Mouse (Mus musculus): ENCODE results near the gene Frat2. TPM values are rescaled to one million over a fixed set of nuclear protein-coding genes. Genes with fewer than 3 reads are reported as not detected.

Frat2 gene
- total RNA-seq, 2 experiments from 2014 or later: 2.3 to 3.6 TPM

DNA sequence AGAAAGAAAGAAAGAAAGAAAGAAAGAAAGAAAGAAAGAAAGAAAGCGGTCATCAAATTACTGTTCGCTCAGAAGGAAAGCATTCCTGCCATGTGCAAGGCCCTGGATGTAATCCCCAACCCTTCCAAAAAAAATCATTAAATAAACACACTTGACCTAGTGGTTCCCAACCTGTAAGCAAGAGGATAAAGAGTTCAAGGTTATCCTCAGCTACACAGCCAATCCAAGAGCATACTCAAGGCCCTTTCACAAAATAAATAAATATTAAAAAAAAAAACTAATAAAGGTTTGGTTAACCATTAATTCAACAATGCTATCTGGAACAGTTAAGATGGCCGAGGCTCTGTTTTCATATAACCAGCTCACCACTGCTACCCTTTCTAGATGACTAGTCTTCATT is 19.0 kb downstream of the Frat2 start:
- ATAC-seq (replicated peaks; ENCODE audit: low FRiP score, poor library complexity, severe bottlenecking): no peak

DNA sequence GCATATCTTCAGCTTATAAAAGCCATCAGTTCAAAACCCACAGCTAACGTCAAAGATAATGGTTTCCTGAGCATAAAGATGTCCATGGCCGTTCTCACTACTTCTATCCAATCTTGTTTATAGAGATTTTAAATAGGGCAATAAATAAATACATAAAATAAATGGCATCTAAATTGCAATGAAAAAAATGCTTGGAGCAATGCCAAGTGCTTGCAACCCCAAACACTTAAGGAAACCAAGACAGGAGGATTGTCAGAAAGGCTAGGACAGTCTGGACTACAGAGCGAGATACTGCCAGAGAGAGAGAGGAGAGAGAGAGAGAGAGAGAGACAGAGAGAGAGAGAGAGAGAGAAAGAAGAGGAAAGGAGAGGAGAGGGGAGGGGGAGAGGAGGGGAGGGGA is 21.4 kb downstream of the Frat2 start:
- ATAC-seq (replicated peaks; ENCODE audit: low FRiP score, poor library complexity, severe bottlenecking): no peak

DNA sequence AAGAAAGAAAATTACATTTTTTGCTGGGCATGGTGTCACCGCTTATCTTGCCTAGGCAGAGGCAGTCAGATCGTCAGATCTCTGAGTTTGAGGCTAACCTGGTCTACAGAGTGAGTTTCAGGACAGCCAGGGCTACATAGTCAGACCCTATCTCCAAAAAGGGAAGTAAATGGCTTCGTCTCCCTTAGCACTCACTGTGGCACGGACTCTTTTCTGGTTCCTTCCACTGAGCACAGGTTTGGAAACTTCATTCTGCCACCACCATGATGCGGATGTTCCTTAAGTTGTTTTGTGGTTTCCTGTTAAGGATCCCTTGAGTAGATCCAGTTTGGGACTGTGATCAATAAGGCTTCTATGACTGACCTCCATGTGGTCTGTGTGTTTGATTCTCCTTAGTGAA is 23.0 kb downstream of the Frat2 start:
- no peak for ATAC-seq (replicated peaks; ENCODE audit: low FRiP score, poor library complexity, severe bottlenecking)

DNA sequence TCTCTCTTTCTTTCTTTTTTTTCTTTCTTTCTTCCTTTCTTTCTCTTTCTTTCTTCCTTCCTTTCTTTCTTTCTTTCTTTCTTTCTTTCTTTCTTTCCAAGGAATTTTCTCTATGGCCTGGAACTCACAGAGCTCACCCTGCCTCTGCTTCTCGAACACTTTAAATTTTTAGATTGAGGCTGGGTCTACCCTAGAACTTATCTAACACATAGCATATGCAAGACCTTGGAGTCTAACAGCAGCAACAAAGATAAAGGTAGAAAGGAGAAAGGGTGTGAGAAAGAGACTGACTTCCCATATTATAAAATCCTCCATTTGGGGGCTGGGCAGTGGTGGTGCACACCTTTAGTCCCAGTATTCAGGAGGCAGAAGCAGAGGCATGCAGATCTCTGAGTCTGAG is 25.3 kb downstream of the Frat2 start:
- no peak for ATAC-seq (replicated peaks; ENCODE audit: low FRiP score, poor library complexity, severe bottlenecking)

DNA sequence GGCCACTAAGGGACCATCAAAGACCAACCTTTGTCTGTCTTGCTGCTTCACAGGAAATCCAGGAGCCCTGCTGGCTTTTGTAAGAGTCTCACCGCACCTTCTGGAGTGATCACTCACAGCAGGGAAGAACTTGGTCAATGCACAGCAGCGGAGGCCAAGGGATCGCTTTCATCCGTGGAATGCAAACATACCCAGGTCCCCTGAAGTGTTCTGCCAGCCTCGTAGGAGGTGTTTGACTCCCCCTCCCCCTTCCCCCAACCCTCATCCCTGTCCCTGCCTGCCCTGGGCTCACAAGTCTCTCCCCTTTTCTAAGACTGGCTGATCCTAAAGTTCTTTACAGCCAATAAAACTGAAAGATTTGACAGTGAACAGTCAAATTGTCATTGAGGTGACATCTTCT is 26.5 kb downstream of the Frat2 start:
- no peak for ATAC-seq (replicated peaks; ENCODE audit: low FRiP score, poor library complexity, severe bottlenecking)

DNA sequence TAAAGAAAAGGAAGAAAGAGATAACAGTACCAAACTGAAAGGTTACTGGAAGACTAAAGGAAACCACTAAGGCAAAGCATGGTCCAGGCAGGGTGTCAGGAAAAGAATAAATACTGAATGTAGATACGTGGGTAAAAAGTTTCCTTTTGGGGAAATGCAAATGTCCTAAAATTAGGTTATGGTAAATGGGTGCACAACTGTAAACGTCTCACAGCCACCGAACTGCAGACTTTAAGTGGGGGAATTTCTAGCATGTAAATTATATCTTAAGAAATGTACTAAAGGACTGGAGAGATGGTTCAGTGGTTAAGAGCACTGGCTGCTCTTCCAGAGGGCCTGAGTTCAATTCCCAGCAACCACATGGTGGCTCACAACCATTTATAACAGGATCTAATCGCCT is 29.2 kb downstream of the Frat2 start:
- no peak for ATAC-seq (replicated peaks; ENCODE audit: low FRiP score, poor library complexity, severe bottlenecking)

DNA sequence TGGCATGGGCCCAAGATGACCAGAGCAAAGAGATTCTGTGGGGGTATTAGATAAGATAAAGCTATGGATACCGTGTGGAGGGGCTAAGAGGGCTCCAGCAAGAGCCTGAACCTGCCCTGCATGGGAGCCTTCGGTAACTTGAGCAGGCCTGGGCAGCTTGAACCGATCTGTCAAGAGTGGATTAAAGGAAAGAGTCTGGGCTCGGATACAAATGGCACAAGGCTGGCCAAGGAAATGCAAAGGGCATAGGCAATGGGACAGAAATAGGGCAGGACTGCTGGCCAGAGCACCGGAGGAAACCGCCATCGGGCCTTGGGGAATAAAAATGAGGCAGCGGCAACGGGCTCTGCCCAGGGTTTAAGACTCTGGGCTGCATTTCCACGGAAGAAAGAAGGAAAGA is 30.6 kb downstream of the Frat2 start:
- no peak for ATAC-seq (replicated peaks; ENCODE audit: low FRiP score, poor library complexity, severe bottlenecking)

DNA sequence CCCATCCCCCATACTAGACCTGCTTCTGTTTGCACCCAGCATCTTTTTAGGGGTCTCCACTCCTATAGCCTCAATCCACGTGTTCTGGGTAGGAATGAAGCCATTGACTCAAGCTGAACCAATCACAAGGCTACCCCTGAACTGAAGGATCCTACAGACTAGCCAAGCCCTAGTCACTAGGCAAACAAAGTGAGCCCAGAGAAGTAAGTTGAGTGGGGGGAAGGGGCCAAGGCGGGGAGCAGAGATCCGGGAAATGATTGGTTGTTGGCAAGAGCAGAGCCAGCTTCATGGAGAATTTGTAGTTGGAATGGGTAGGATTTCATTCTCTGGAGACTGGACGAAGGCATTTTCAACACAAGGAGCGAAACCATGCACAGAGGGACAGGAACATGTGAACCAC is 31.0 kb downstream of the Frat2 start:
- no peak for ATAC-seq (replicated peaks; ENCODE audit: low FRiP score, poor library complexity, severe bottlenecking)

DNA sequence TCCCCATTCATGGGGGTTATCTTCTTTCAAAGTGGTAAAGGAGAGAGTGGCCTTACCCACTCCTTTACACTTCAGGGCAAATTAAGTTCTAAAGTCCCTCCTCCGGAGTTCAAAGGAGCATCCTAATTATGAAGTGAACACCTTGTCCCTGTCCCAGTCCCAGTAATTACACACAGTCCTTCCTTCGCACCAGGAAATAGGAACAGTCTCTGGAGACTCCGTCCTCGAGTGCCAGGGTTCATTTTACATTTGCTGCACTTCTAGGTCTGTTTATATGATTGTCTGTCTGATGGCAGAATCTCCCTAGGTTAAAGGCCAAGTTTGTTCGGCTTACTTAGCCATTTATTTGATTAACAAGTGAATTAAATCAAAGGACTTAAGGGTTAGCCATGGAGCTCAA is 31.5 kb downstream of the Frat2 start:
- ATAC-seq (replicated peaks; ENCODE audit: low FRiP score, poor library complexity, severe bottlenecking): no peak

DNA sequence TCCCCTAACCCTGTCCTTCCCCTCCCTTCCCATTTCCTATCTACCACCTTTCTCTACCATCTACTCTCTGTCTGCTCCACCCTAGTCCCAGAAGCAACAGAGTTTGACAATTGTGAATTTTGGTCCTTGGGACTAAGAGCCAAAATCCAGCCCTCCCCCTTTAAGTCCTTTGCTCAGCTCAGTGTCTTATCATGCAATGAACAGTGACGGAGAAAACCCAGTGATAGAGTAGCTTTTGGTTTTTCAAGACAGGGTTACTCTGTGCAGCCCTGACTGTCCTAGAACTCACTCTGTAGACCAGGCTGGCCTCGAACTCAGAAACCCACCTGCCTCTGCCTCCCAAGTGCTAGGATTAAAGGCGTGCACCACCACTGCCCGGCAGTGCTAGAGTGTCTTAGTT is 34.6 kb downstream of the Frat2 start:
- ATAC-seq (replicated peaks; ENCODE audit: low FRiP score, poor library complexity, severe bottlenecking): no peak

DNA sequence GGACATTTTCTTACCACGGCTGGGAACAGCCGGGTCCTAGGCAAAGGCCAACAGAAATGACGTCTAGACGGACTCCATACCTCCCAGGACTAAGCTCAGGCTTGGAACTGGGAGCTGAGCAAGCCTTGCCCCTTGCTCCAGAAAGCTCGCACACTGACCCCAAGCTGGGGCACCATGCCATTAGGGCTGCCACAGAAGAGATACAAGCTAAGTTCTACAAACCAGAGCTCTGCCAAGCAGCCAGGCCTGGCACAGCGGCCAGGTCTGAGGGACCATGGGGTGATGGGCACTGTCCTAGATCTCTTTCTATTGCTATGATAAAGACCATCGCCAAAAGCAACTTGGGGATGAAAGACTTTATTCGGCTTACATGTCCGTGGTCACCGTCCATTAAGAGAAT is 35.4 kb downstream of the Frat2 start:
- no peak for ATAC-seq (replicated peaks; ENCODE audit: low FRiP score, poor library complexity, severe bottlenecking)

DNA sequence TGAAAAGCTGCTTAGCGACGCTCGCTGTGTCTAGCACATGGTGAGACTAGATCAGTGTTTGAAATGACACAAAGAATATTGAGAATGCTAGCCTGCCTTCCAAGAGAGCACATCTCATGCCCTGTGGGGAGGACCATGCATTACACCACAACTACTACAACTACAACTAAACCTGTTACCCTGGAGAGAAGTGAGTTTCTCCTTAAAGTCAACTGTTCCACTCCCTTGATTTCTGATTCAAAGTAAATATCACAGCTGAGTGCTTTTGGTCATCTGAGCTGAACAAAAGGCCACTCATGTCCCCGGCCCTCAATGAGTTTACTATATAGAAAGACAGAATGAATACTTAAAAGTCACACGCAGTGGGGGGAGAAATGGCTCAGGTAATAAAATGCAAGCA is 37.9 kb downstream of the Frat2 start:
- no peak for ATAC-seq (replicated peaks; ENCODE audit: low FRiP score, poor library complexity, severe bottlenecking)

DNA sequence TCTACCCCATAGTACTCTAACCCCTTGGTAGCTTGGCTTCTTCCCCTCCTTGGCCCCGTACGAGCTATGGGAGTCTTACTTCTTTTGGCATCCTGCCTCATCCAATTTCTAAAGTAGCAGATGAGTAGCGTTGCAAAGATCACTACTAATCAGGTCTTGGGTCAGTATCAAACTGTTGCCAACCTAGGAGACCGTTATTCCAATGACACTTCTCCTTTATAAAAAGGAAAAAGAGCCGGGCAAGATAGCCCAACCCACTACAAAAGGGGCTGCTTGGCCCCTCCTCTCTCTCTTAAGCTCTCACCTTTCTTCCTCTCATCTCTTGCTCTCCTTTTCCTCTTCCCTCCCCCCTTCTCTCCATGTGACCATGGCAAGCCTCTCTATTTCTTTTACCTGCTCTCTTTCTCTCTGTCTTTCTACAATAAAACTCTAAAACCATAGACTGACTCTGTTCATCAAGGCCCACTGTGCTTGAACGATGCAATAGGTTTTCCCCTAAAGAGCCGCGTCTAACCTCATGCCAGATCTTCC is 39.8 kb downstream of the Frat2 start:
- ATAC-seq (replicated peaks; ENCODE audit: low FRiP score, poor library complexity, severe bottlenecking): no peak

DNA sequence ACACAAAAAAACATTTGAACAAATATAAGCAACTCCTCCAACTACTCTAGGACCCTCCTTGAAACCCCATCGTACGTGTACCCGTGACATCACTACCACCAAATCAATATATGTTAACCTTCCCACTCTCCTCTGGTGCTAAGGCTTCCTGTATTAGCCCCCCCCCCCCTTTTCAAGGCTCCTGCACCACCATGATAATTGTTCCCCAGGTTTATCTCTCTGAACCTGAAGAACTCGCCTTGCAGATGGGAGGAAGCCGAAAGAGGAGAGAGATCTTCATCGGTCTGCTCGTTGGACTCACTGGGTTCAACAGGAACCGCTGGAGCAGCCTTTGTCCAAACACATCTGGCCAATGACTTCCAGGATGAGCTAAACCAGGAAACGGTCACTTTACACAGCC is 40.4 kb downstream of the Frat2 start:
- ATAC-seq (replicated peaks; ENCODE audit: low FRiP score, poor library complexity, severe bottlenecking): peak; percentile 54

DNA sequence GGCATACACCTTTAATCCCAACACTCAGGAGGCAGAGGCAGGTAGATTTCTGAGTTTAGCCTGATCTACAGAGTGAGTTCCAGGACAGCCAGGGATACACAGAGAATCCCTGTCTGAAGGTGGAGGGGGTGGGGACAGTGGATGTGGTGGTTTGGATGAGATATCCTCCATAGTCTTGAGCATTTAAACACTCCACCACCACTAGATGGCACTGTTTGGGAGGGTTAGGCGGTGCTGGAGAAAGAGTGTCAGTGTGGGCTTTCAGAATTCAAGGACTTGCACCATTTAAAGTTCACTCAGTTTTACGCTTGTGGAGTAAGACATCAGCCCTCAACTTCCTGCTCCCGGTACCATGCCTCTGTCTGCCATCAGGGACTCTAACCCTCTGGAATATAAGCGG is 42.1 kb downstream of the Frat2 start:
- no peak for ATAC-seq (replicated peaks; ENCODE audit: low FRiP score, poor library complexity, severe bottlenecking)

DNA sequence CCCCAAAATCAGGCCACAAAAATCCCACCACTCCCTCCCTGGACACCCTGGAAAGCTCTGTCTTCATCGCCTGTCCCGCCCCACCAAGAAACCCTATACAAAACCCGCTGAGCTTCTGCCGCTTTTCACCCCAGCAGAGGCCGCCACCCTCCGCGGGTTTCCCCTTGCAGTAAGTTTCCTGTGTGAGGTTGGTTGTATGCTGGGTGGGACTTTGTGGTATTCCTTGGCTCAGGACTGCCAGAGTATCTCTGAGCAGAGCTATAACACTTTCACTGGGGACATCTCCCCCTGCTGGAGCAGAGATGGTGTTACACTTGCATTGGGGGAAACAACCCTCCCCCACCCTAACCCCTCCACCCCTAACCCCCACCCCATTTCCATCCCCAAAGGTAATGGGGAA is 44.6 kb downstream of the Frat2 start:
- no peak for ATAC-seq (replicated peaks; ENCODE audit: low FRiP score, poor library complexity, severe bottlenecking)

DNA sequence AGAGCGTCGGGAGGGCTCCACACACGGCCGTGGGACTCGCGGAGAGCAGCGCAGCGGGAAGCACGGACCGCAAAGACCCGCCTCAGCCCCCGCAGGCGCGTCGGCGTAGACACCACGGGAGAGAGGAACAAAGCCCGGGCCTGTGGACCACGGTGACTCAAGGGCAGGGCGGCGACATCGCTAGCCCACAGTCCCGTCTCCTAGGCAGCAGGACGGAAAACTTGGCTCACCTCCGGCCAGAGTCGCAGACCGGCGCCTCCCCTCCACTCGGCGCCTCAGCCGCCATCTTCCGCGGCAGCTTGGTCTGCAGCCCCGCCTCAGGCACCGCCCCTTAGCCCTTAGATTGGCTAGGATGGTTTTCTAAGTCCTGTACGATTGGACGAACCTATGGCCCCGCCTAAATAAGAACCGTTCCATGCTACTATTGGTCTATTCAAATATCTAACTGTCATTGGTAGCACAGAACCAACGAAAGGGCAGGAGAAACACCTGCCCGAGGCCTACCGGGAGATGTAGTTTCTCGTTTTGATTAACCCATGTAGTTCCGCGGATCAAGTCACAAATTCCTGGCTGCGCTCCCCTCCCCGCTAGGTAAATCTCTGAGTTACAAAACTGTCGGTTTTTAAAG is 46.1 kb downstream of the Frat2 start, which contains the start of gene Arhgap19:
Arhgap19 (minus strand) TSS at position 306 of the 628 bp plus-strand sequence.
- ATAC-seq (replicated peaks; ENCODE audit: low FRiP score, poor library complexity, severe bottlenecking): peak; percentile 97

DNA sequence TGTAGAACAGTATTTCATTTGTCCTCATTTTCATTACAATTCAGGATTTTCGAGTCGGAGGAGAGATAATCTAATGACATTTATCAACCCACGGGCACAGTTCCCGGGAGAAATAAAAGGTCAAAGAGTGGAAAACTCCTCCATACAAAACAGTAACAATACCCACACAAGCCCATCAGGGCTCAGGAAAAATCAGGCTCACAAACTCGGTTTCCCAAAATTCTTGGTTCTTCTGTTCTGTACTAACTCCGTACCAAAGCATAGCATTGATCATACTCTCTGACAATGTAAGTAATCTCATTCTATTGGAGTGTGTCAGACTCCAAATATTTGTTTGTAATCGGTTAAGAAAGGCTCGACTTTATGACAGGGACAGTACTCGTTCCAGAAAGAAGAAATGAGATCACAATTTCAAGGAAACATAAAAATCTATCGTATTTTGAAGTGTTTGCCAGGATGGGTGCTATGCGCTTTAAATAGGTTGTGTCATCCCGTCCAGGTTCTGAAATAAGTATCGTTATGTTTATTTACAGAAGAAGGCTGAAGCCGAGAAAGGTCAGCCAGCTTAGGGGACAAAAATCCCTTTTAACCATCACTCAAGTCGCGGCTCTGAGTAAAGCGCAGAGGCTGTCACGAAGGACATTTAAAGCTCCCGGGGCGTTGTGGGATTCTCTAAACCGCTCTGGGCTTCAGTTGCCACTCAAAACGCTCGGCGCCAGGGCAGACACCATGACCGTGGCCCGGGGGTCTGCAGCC is 46.8 kb downstream of the Frat2 start:
- ATAC-seq (replicated peaks; ENCODE audit: low FRiP score, poor library complexity, severe bottlenecking): no peak

DNA sequence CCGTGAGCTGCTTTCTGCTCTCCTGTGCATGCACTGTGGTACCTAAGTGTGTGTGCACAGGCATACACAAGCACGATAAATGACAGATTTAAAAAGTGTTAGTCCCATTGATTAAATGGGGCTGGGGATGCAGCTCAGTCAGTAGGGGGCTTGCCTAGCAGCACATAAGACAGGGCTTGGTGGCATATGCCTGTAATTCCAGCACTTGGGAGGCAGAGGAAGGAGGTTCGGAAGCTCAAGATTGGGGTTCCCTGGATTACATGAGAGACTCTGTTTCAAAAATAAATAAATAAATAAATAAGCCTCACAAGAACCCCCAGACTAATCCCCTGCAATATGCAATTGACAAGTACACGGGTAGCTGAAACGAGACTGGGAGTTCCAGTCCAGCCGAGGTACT is 47.5 kb downstream of the Frat2 start:
- no peak for ATAC-seq (replicated peaks; ENCODE audit: low FRiP score, poor library complexity, severe bottlenecking)

DNA sequence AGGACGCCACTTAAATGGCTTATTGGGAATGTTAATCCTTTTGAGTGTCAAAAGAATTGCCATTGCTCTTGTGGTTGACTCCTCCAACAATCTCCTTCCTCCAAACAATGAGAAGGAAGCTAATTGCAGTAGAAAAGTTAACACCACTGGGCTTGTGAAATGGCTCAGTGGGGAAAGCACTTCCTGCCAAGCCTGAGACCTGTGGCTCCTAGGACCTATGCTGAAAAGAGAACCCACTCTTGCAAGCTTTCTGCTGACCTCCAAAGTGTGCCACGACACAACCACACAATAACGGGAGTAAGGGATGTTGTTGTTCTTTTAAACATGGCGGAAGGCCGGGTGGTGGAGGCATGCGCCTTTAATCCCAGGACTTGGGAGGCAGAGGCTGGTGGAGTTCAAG is 50.4 kb downstream of the Frat2 start:
- no peak for ATAC-seq (replicated peaks; ENCODE audit: low FRiP score, poor library complexity, severe bottlenecking)

DNA sequence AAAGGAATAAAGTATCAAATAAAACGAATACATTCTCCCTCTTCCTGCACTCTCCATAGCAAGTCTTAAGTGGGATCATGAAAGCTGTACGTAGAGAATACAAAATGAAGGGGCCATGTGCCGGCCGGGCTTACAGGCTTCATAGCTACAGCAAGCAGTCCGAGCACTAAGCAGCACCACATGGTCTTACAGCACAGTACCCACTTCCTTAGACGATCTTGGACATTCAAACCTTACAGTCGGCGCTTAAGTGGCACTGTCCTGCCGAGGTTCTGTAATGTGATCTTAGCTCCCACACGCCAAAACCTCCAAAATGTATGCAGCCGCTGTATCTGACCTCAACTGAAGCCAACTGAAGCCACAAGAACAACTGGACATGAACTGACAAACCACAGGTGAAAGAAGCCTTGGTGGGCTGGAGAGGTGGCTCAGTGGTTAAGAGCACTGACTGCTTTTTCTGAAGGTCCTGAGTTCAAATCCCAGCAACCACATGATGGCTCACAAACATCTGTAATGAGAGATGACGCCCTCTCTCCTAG is 51.1 kb downstream of the Frat2 start:
- ATAC-seq (replicated peaks; ENCODE audit: low FRiP score, poor library complexity, severe bottlenecking): no peak
